Mouse (Mus musculus) hindbrain, postnatal 0 days (tissue): ENCODE data around the gene Add3. TPM values are rescaled to one million over a fixed set of nuclear protein-coding genes. Genes with fewer than 3 reads are reported as not detected.
A peak's percentile ranks its signal among the peaks of the same experiment; 100 is the strongest.

Experiments used
- ATAC-seq: fragments of 200-750 bp; cut with Nextera tagmentation; 2 replicates; pipeline ENCODE4 v1.8.0; 2017; ENCODE audit warnings: mild to moderate bottlenecking, moderate TSS enrichment, moderate library complexity
- DNase-seq: peaks from one replicate; pipeline ENCODE4 v3.0.0-alpha.2; 2015; ENCODE audit warnings: low spot score
- H3K27ac ChIP-seq: fragments of 300-500 bp; sonication (generic); 2 replicates; pipeline ENCODE4 v1.5.1; 2014; ENCODE audit warnings: mild to moderate bottlenecking
- H3K27me3 ChIP-seq: fragments of 300-500 bp; sonication (generic); 2 replicates; pipeline ENCODE4 v1.6.1; 2014; ENCODE audit warnings: low read length, mixed read lengths; ENCODE audit not compliant: insufficient read depth
- H3K36me3 ChIP-seq: fragments of 300-500 bp; sonication (generic); 2 replicates; pipeline ENCODE4 v1.6.1; 2014; ENCODE audit warnings: low read length, mixed read lengths; ENCODE audit not compliant: insufficient read depth
- H3K4me1 ChIP-seq: fragments of 300-500 bp; sonication (generic); 2 replicates; pipeline ENCODE4 v1.6.1; 2014; ENCODE audit warnings: antibody characterized with exemption, low read length, mixed read lengths; ENCODE audit not compliant: insufficient read depth
- H3K4me2 ChIP-seq: fragments of 300-500 bp; sonication (generic); 2 replicates; pipeline ENCODE4 v1.6.1; 2014; ENCODE audit warnings: low read depth, mild to moderate bottlenecking, low read length, moderate library complexity, mixed read lengths
- H3K4me3 ChIP-seq: fragments of 300-500 bp; sonication (generic); 2 replicates; pipeline ENCODE4 v1.5.1; 2014; ENCODE audit warnings: low read length
- H3K9ac ChIP-seq: fragments of 300-500 bp; sonication (generic); replicated peaks from 2 replicates; pipeline ENCODE4 v1.6.1; 2014; ENCODE audit warnings: mild to moderate bottlenecking, low read length, moderate library complexity, mixed read lengths
- H3K9me3 ChIP-seq: fragments of 300-500 bp; sonication (generic); 2 replicates; pipeline ENCODE4 v1.6.1; 2016; ENCODE audit warnings: low read length, mixed read lengths
- CTCF ChIP-seq: IDR thresholded peaks from 2 replicates; pipeline ENCODE4 v1.5.1; 2016; ENCODE audit warnings: antibody characterized with exemption, control low read depth, low read depth
- WGBS: fragments of 180-500 bp; shearing (Covaris S2); extraction: QIAGEN DNeasy Blood & Tissue Kit; methylation state at CpG from one replicate; pipeline ENCODE4 v1.1.7; 2014; 5-methylcytosine and 5-hydroxymethylcytosine counted together
- polyA plus RNA-seq: library from polyadenylated mRNA; unstranded; fragments of >200 nt; fragmentation: Nextera tagmentation; extraction: Ambion mirVana; gene quantifications from 2 replicates; pipeline ENCODE4 v1.2.1, GENCODE M21; 2015
- total RNA-seq: library from RNA; depleted of rRNA; stranded (reverse); fragments of >200 nt; gene quantifications from 2 replicates; pipeline ENCODE4 v1.2.3, GENCODE M21; 2014

The Add3 gene
- total and polyA plus RNA-seq, 2 experiments from 2014 or later: 56.7 to 65.2 TPM

DNA sequence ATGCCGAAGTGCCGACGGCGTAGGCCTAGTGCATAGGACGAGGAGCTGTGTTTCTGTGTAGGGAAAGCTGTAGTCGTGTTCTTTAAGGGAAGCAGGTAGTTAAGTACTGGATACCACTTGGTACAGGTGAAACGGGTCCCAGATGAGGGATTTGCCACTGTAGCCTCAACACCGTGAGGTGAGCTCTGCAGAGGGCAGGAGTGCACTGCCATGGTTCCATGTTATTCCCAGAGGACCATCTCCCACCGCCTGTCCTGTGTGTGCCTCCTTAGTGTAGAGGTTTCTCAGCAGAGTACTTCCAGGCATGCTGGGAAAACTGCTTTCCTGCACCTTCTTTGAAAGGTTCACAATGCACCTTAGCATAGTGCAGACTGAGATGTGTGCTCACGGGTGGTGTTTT is 26.1 kb downstream of the Add3 start:
- TF ChIP-seq CTCF: no peak
- H3K9me3 ChIP-seq: no peaks in the 10 kb centered on the region
- 63% methylated on average over 10 of the region's 10 CpGs for WGBS
- peak overlapping the region; percentile 42 for H3K27ac ChIP-seq
- no peaks in the 10 kb centered on the region for H3K27me3 ChIP-seq
- H3K9ac ChIP-seq: no peak overlapping the region
- H3K4me3 ChIP-seq: no peak overlapping the region
- no peaks in the 10 kb centered on the region for H3K36me3 ChIP-seq
- no peak overlapping the region for H3K4me2 ChIP-seq
- DNase-seq (no peak), ATAC-seq (no peak)
- peaks cover 14% of the 10 kb centered on the region for H3K4me1 ChIP-seq

DNA sequence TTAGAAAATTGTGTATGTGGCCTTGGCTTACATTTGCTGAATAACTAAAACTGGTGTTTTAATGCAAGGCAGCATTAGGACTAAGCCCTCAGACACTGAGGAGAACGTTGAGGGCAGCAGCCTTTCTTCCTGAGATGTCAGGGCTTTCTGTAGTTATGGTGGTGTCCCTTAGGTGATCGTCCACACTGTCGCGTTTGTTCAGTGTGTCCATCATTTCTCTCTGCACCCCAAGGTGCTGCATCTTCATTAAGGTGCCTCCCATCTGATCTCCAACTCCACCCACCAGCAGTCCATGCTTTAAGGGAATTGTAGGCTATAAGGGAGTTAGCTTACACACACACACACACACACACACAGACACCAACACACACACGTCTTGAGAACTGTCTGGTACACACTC is 28.3 kb downstream of the Add3 start:
- WGBS: 74% methylated on average over 5 of the region's 5 CpGs

DNA sequence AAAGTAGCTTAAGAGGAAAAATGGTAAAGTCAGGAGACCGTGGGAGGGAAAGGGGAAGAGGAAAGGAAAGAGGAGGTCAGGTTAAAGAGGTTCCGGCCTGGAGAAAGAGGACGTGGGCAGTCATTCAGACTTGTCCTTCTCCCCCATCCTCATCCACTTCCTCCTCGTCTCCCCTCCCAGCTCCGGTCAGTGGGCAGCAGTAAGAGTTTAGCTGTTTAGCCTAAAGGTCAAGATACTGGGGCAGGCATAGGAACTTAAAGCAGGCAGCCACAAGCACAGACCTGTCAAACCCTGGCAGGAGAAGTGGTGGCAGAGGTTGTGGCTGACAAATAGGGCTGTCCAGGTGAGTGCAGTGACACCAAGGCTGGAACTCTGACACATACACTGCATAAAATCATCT is 30.4 kb downstream of the Add3 start:
- H3K4me1 ChIP-seq: peaks cover 8% of the 10 kb centered on the region
- DNase-seq (no peak), ATAC-seq (no peak)
- no peak overlapping the region for H3K9ac ChIP-seq
- no peaks in the 10 kb centered on the region for H3K36me3 ChIP-seq
- no peak overlapping the region for H3K4me3 ChIP-seq
- no peak overlapping the region for H3K27ac ChIP-seq
- H3K9me3 ChIP-seq: no peaks in the 10 kb centered on the region
- H3K27me3 ChIP-seq: no peaks in the 10 kb centered on the region
- 84% methylated on average over 5 of the region's 5 CpGs for WGBS
- no peak for TF ChIP-seq CTCF
- H3K4me2 ChIP-seq: no peak overlapping the region

More for the DNA sequence above, 28.3 kb downstream of the Add3 start:
- no peak overlapping the region for H3K9ac ChIP-seq
- no peaks in the 10 kb centered on the region for H3K9me3 ChIP-seq
- no peak for ATAC-seq
- H3K4me3 ChIP-seq: no peak overlapping the region
- no peaks in the 10 kb centered on the region for H3K27me3 ChIP-seq
- no peak for DNase-seq
- H3K36me3 ChIP-seq: no peaks in the 10 kb centered on the region
- no peak for TF ChIP-seq CTCF
- H3K4me1 ChIP-seq: peaks cover 14% of the 10 kb centered on the region
- no peak overlapping the region for H3K27ac ChIP-seq
- no peak overlapping the region for H3K4me2 ChIP-seq

DNA sequence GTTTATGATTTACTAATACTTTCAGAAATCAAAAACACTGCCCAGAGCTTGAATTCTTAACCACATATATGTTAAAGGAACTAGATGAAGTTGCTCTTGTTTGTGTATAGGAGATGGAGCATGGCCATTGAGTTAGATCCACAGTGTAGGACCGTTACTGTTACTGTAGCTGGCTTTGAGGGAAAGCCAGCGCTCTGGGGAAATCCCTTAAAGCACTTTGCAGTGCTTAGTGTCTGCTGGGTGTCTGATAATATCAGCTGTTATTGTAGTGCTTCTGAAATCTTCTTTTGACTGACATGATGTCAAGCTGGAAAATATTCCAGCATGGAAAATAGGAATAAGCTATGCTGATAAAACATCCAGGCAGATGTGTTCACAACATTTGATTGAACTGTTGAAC is 33.8 kb downstream of the Add3 start:
- no peak overlapping the region for H3K4me2 ChIP-seq
- no peak overlapping the region for H3K4me3 ChIP-seq
- no peak overlapping the region for H3K27ac ChIP-seq
- DNase-seq: no peak
- no peaks in the 10 kb centered on the region for H3K4me1 ChIP-seq
- TF ChIP-seq CTCF: no peak
- H3K9ac ChIP-seq: no peak overlapping the region
- WGBS: 91% methylated on average over 2 of the region's 2 CpGs
- no peaks in the 10 kb centered on the region; the same call in 1 of the 2 replicates for H3K9me3 ChIP-seq
- no peaks in the 10 kb centered on the region for H3K36me3 ChIP-seq
- no peak for ATAC-seq
- no peaks in the 10 kb centered on the region for H3K27me3 ChIP-seq

DNA sequence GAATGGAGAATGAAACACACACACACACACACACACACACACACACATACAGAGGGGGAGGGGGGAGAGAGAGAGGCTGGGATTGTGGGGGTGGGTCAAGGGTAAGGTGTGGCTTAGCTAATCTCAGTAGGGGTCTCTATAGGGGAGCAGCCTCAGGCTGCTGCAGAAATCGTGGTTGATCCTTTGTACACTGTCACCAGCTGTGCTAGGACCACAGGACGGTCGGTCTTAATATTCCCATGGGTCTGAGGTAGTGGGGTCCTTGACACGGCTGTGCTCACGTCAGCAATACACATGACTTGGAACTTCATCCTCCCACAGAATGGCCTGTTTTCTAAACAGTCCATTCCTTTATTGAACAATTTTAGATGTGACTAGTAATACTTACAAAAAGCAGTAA is 35.3 kb downstream of the Add3 start:
- Histone ChIP-seq H3K9me3 (no peaks in the 10 kb centered on the region; the same call in 1 of the 2 replicates), H3K9ac (no peak overlapping the region), H3K27me3 (no peaks in the 10 kb centered on the region), H3K36me3 (no peaks in the 10 kb centered on the region), H3K4me2 (no peak overlapping the region), H3K4me1 (no peaks in the 10 kb centered on the region), H3K27ac (no peak overlapping the region), H3K4me3 (no peak overlapping the region)
- TF ChIP-seq CTCF: no peak
- ATAC-seq: no peak
- DNase-seq: no peak
- 67% methylated on average over 5 of the region's 5 CpGs for WGBS

DNA sequence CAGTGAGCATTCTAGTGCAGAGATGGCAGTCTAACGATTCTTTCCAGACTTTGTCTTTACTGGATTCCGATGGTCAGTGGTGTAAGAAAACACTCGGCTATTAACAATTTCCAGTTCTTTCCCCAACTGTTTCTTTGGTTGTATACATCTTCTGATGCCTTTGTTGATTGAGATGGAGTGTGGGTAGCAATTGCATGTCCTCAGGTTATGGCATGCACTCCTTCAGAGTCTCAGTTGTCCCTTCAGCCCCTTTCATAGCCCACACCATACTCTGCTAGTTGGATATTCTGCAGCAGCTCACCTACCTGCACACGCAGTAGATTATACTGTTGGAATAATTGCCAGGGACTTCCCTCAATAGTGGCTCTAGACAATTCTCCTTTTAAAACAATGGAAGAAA is 36.3 kb downstream of the Add3 start:
- H3K27ac ChIP-seq: no peak overlapping the region
- TF ChIP-seq CTCF: no peak
- H3K36me3 ChIP-seq: no peaks in the 10 kb centered on the region
- no peaks in the 10 kb centered on the region; the same call in 1 of the 2 replicates for H3K9me3 ChIP-seq
- no peak for DNase-seq
- 90% methylated on average over 4 of the region's 4 CpGs for WGBS
- H3K9ac ChIP-seq: no peak overlapping the region
- no peak for ATAC-seq
- peaks cover 8% of the 10 kb centered on the region for H3K4me1 ChIP-seq
- no peak overlapping the region for H3K4me2 ChIP-seq
- no peak overlapping the region for H3K4me3 ChIP-seq
- H3K27me3 ChIP-seq: no peaks in the 10 kb centered on the region

DNA sequence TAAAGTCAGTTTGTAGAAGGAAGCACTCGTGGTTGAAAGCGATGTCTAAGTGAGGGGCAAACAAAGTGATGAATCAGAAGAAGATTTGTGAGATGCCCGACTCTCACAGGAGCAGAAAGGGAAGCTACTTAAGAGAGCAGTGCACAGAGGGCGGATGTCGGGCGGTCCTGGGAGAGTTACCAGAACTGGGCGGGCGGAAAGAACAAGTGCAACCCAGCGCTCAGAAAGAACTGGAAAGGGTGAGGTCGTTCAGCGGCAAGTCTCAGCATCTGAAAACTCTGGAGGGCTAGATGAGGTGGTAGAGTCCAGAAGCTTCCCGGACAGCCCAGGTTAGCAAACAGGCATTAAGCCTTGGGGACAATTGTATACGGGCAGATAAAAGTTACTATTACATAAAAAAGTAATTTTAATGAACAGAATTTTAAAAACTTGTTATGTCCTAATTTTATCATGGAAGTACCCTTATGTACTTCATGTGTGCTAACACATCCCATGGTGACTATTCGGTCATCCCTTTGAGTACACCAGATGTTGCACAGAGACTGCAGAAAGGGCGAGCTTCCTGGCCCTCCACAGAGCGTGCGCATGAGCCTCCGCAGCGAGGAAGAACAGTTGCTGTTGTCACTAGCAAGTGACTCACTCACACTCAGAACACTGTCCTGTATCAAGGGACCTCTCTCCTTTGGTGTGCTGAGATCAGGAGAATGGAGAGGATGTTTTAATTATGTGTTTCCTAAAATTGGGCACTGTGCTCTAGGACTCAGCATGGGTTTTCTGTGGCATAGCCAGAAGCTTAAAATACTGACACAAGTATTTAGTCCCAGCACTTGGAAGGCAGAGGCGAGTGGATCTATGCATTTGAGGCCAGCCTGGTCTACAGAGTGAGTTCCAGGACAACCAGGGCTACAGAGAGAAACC is 38.6 kb downstream of the Add3 start:
- H3K4me1 ChIP-seq: peaks cover 10% of the 10 kb centered on the region
- no peak for DNase-seq
- WGBS: 96% methylated on average over 20 of the region's 20 CpGs
- H3K9ac ChIP-seq: no peak overlapping the region
- ATAC-seq: no peak
- H3K4me2 ChIP-seq: no peak overlapping the region
- H3K4me3 ChIP-seq: no peak overlapping the region
- H3K27me3 ChIP-seq: no peaks in the 10 kb centered on the region
- no peak for TF ChIP-seq CTCF
- H3K27ac ChIP-seq: no peak overlapping the region
- no peaks in the 10 kb centered on the region; the same call in 1 of the 2 replicates for H3K9me3 ChIP-seq
- no peaks in the 10 kb centered on the region for H3K36me3 ChIP-seq
